Mouse (Mus musculus): ENCODE results near the gene Tmem38b.
A peak's percentile ranks its signal among the peaks of the same experiment; 100 is the strongest.

Tmem38b gene

DNA sequence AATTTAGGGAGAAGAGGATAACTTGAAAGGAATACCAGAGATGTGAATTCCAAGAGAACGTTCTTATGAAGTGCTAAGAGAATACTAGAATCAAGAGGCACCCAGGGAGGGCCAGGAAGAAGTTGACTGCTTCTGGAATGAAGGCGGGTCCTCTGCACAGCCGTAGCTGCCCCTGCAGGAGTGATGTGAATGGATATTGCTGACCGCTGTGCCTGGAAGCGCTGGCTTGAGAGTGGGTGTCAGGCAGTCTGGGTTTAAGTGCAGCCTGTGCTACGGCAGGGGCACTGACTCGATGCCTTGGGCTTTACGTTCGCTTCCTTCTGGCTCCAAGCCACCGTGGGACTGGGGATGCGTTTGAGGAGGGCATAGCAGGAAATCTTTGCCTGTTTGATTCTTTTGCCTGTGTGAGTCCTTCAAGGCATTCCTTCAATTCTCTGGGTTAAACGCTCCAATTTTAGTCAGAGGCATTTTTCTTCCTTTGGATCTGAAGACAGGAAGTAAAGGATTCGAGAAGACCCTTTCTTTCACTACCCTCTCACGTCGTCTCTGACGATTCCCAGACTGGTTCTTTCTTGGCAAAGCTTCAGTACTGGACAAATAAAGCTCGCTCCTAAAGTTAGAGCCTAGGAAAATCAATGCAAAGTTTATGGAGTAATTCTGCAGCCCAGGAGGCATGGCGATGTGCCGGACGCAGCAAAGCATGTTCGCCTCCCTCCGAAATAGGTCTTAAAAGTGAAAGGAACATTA, 60.7 kb downstream of the Tmem38b start:
- DNase-seq: no peak

DNA sequence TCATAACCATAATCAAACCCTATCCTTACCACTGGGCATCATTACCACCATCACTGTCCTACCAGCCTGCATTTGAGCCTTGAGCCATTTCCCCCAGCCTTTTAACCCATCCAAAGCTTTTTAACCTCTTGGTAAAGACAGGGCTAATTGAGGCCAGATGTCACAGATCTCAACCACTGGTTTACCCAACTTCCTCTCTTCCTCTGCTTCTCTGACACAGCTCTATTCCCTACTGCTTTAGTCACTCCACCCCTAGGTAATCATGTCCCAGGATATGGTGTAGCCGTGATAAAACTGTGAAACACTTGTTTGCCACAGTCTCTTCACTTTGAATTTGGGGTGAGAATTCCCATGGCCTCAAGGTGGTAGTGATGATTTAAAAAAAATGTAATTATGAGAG, 69.5 kb downstream of the Tmem38b start:
- no peak for DNase-seq

DNA sequence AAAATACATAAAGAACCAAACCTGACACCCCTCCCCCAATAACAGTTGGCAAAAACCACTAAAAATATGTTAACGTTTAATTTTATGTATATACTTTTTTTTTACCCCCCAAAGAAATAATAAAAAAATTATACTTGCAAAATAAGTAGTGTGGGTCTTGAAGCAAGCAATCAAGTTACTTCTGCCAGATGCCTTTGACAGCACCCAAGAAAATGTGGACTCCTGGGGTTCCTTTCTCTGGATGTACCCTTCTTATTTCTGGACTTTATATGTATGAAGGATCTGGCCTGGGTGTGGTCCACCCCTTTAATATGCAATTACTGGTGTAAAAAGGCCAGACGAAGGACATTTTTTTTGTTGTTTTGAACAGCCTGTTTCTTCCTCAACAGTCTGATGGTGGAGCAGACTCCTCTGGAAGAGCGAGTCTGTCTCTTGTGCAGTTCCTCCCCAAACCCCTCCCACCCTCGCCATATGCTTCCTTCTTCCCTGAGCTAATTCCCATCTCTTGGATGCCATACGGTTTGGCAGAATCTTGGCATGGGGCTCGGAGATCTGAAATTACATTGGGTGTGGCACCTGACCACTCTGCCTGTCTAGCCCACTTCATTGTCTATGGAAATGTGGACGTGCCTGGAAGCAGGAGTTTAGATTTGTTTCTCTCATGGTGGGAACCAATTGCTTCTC, 70.4 kb downstream of the Tmem38b start:
- DNase-seq: no peak

DNA sequence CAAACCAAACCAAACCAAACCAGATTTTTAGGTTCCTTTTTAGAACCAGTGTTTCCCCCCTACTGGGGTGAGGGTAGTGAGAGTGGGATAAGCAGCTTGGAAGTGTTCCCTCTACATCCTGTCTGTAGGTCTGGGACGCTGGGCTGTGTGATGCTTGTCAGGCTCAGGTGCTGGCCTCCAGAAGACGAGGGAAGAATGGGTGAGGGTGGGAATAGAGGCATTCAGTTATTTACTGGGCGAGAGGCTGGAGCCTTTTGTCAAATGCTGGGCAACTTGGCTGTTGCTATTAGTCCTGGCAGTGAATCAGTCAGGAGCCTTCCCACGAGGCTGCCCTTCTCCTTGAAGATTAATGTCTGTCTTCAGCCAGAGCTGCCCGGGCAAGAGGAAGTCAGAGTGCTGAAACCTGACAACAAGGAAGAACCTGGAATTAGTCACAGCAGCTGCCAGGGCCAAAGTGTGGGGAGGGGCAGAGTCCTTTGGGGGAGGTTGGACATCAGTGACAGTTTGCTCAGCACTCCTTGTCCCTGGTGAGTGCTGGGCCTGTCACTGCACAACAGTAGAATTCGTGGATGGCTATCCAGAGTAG, 74.6 kb downstream of the Tmem38b start:
- DNase-seq: no peak

DNA sequence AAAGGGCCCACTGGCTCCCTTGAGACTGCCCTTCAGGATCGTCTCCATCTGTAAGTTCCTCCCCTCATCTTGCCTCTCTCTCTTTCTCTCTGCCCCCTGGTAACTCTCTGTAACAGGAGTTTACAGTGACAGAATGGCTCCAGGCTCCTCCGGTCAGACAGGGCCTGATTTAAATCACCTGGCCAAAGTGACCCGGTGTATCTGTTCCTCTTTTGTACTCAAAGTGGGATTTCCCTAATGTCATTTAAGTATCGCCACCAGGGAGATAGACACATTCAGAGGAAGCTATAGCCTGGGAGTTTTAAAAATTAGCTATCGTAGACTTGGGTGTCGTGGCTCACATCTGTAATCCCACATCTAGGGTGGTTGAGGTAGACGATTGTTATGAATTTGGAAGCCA, 78.5 kb downstream of the Tmem38b start:
- no peak for DNase-seq

DNA sequence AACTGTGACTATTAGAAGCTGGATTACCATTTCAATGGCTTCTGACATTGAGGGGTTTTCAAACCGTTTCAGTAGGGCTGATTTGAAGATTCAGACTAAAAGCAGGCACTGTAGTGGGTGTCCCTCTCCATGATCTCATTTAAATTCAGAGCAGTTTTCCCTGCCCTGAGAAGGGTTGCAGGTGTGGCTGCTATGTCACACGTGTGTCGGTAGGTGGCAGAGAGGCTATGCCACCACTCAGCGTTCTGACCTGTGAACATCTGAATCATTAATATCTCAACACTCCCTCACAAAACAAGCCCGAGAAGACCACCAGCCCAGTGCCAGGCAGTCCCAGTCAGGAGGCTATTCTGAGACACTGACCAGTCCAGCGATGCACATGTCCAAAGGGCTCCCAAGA, 79.7 kb downstream of the Tmem38b start:
- DNase-seq: peak; percentile 27

DNA sequence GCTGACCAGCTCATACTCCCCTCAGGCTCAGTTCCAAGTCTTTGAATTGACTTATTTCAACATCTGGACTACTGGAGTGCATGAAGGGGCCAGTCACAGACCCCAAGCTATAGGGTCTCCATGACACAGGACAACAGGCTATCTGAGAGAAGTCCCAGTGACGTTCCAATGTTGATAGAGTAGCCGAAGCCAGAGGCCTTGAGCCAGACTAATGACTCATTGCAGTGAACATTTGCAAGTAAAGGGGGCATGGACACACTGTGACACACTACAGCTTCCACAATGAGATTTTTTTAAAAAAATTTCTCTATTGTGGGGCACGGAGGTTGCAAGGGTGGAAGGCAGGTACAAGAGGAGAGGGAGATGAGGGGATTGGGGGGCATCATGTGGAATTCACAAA, 81.2 kb downstream of the Tmem38b start:
- no peak for DNase-seq

All from thymus, postnatal 4 days (tissue).